In the genomic region with DNA sequence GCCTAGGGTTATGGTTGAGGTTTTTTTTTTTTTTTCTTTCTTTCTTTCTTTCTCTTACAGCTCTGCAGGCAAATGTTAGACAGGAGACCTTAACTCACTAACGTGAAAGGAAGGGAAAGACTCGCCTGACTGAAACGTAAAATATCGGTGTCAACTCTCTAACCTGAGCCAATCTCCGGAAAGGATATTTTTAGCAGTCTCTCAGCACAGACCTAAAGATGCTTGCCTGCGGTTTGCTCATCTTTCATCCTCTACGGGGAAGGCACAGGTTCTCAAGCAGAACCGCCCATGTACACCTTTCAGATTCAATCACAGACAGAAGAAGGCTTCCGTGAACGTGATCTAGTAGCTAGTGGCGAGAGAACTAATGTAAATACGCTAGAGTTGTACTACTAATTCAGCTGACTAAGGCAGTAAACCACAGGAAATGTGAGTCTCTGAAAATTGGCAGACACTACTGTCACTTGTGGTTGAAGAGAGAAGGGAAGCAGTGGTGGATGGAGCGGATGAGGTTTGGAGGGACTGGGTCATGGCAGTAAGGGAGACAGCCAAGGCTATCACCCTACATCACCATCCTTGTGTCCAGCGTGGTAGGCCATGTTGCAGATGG, we compare ENCODE assay signal across 14 mouse cellular contexts. TPM values are rescaled to one million over a fixed set of nuclear protein-coding genes. Genes with fewer than 3 reads are reported as not detected.
A peak's percentile ranks its signal among the peaks of the same experiment; 100 is the strongest.
DNase-seq lines count a peak whose midpoint lies in the region; ATAC-seq and TF ChIP-seq lines count a peak whose summit lies in the region.
"Had no signal": no experiment of that assay in that cellular context is flagged by ENCODE, and none has a peak within 500 bp of the region (broad histone marks: within the 10 kb centered on the region; RNA-seq: fewer than 3 reads in every experiment).

No protein-coding gene starts in this region.

- H3K9ac ChIP-seq in lung, embryonic 14.5 days, result no peak overlapping the region
- H3K9ac ChIP-seq in forebrain, embryonic 15.5 days (replicated peaks), result no peak overlapping the region
- no peak overlapping the region for H3K9ac ChIP-seq in kidney, embryonic 14.5 days (ENCODE audit: low read depth, low read length)
- H3K9ac ChIP-seq: liver, embryonic 14.5 days had no signal

- no peak overlapping the region for H3K4me2 ChIP-seq in lung, embryonic 14.5 days
- H3K4me2 ChIP-seq in forebrain, embryonic 15.5 days (replicated peaks), result no peak overlapping the region
- H3K4me2 ChIP-seq in kidney, embryonic 14.5 days (replicated peaks; ENCODE audit: low read depth, low read length), result no peak overlapping the region

- 71% methylated on average over 14 of the region's 14 CpGs for WGBS in lung, embryonic 14.5 days
- WGBS in forebrain, embryonic 15.5 days, result 69% methylated on average over 14 of the region's 14 CpGs
- WGBS in kidney, embryonic 14.5 days, result 68% methylated on average over 14 of the region's 14 CpGs

- DNase-seq in lung, embryonic 14.5 days, result peak; percentile 46
- DNase-seq in lung, postnatal 4 days, result no peak
- peak; percentile 27 for DNase-seq in CD4-positive, CD25-positive, alpha-beta regulatory T cell, adult 2 months (ENCODE audit: low read depth, low spot score)
- no peak for DNase-seq in adrenal gland, adult 18-20 months (ENCODE audit: low spot score in 2 of 2)
- no peak for DNase-seq in kidney, adult 18-20 months
- DNase-seq: adrenal gland, adult 8-10 months; cerebellum, adult 11 months; embryo, embryonic 11 days had no signal

- no peaks in the 10 kb centered on the region for H3K9me3 ChIP-seq in lung, embryonic 14.5 days (ENCODE audit: low read depth, low read length)
- no peaks in the 10 kb centered on the region for H3K9me3 ChIP-seq in forebrain, embryonic 15.5 days
- H3K9me3 ChIP-seq in megakaryocyte, embryonic 14.5 days, result peaks cover 8% of the 10 kb centered on the region; the same call in 1 of the 2 replicates
- no peaks in the 10 kb centered on the region for H3K9me3 ChIP-seq in kidney, embryonic 14.5 days (ENCODE audit: control insufficient read depth, low read length)

- peaks cover 11% of the 10 kb centered on the region; the same call in 1 of the 2 replicates for H3K4me1 ChIP-seq in lung, embryonic 14.5 days (ENCODE audit: insufficient read depth)
- peaks cover 88% of the 10 kb centered on the region for H3K4me1 ChIP-seq in forebrain, embryonic 15.5 days
- peaks cover 22% of the 10 kb centered on the region for H3K4me1 ChIP-seq in megakaryocyte, embryonic 14.5 days
- peaks cover 10% of the 10 kb centered on the region for H3K4me1 ChIP-seq in kidney, embryonic 14.5 days (ENCODE audit: control insufficient read depth, insufficient read depth, low read length)

- no peak overlapping the region for H3K4me3 ChIP-seq in lung, embryonic 14.5 days (ENCODE audit: low read depth, low read length)
- no peak overlapping the region for H3K4me3 ChIP-seq in forebrain, embryonic 15.5 days
- peak overlapping the region; percentile 71 for H3K4me3 ChIP-seq in megakaryocyte, embryonic 14.5 days (replicated peaks)
- H3K4me3 ChIP-seq in kidney, embryonic 14.5 days (ENCODE audit: low read length), result no peak overlapping the region

- ATAC-seq in lung, embryonic 14.5 days (ENCODE audit: insufficient read depth), result no peak
- no peak for ATAC-seq in forebrain, embryonic 15.5 days (replicated peaks)
- ATAC-seq in kidney, embryonic 14.5 days (ENCODE audit: low FRiP score, low TSS enrichment), result no peak

- no peak for TF ChIP-seq CTCF in lung, embryonic 14.5 days (IDR thresholded peaks at IDR 0.05; ENCODE audit: low read depth)

- H3K27ac ChIP-seq in lung, embryonic 14.5 days (ENCODE audit: low read depth), result no peak overlapping the region
- H3K27ac ChIP-seq in forebrain, embryonic 15.5 days (replicated peaks), result peak overlapping the region; percentile 4; the same call in 1 of the 2 replicates
- no peak overlapping the region for H3K27ac ChIP-seq in kidney, embryonic 14.5 days (ENCODE audit: low read depth, low read length)
- H3K27ac ChIP-seq: kidney, postnatal 0 days; liver, embryonic 14.5 days had no signal

- no peaks in the 10 kb centered on the region for H3K27me3 ChIP-seq in lung, embryonic 14.5 days (ENCODE audit: insufficient read depth, low read length)
- no peaks in the 10 kb centered on the region for H3K27me3 ChIP-seq in forebrain, embryonic 15.5 days
- peaks cover 64% of the 10 kb centered on the region for H3K27me3 ChIP-seq in megakaryocyte, embryonic 14.5 days (replicated peaks)
- H3K27me3 ChIP-seq in kidney, embryonic 14.5 days (ENCODE audit: control insufficient read depth, insufficient read depth, low read length), result no peaks in the 10 kb centered on the region

- H3K36me3 ChIP-seq in lung, embryonic 14.5 days (ENCODE audit: insufficient read depth), result no peaks in the 10 kb centered on the region
- peaks cover 41% of the 10 kb centered on the region for H3K36me3 ChIP-seq in forebrain, embryonic 15.5 days
- H3K36me3 ChIP-seq in megakaryocyte, embryonic 14.5 days (replicated peaks; ENCODE audit: low read length), result no peaks in the 10 kb centered on the region
- H3K36me3 ChIP-seq in kidney, embryonic 14.5 days (ENCODE audit: control insufficient read depth, insufficient read depth, low read length), result peaks cover 7% of the 10 kb centered on the region; the same call in 1 of the 2 replicates

RNA-seq across cellular contexts. Expression of a gene that starts 12.9 kb away (rescaled TPM):
- 72.2 and 73.3 TPM in 2 replicates for polyA plus RNA-seq in lung, embryonic 14.5 days (2014; fragmentation: Nextera tagmentation; extraction: Ambion mirVana)
- polyA plus RNA-seq in forebrain, embryonic 15.5 days (2015; fragmentation: Nextera tagmentation; extraction: Ambion mirVana), result 1,899 and 1,916 TPM in 2 replicates
- polyA plus RNA-seq in megakaryocyte, embryonic 14.5 days (2012; ENCODE audit: insufficient read depth, low replicate concordance), result 0.68 TPM in 1 of 2 replicates, not detected in the other
- 100 to 1,000 TPM in 1 of 2 experiments, 10 to 100 TPM in 1; 78.5 to 120 TPM for total RNA-seq in adrenal gland, adult 18-20 months (2021)
- polyA plus RNA-seq in kidney, embryonic 14.5 days (2014; fragmentation: Nextera tagmentation; extraction: Ambion mirVana), result 44.2 and 55.1 TPM in 2 replicates
- total RNA-seq: MEL had no signal

Comparison
In these comparisons a context has a peak if more than half of its experiments do, and no peak if none do; other contexts are left out.
1. DNase-seq: peak in lung, embryonic 14.5 days (single experiment) and CD4-positive, CD25-positive, alpha-beta regulatory T cell, adult 2 months (single experiment); none in lung, postnatal 4 days (0 of 2), adrenal gland, adult 18-20 months (0 of 2) and kidney, adult 18-20 months (single experiment).
2. RNA of a gene that starts 12.9 kb away (polyA plus RNA-seq): 1,899 to 1,916 TPM in forebrain, embryonic 15.5 days, 72.2 to 73.3 TPM in lung, embryonic 14.5 days and 44.2 to 55.1 TPM in kidney, embryonic 14.5 days; 0.68 TPM in megakaryocyte, embryonic 14.5 days; every median in the first group is over 10 times any median in the second.